Mouse (Mus musculus) embryonic stem cell, embryonic (primary cell): ENCODE measurements at regions not wholly inside any gene's neighbourhood (a gene's known extent, or its start where the extent isn't known, plus 50 kb on each side); places are given as distances from the start of the nearest gene placed in this dataset.

ENCODE experiments used
- CTCF ChIA-PET, 4 experiments: fragments of 300-600 bp in 2 of 4; fragments of 350-600 bp in 2 of 4; sonication (Branson Sonifier 250); formaldehyde crosslinking; loops; one replicate each; lab custom pipeline; 2022; ENCODE audit warnings: inconsistent platforms in 2 of 4; lab: Charles Lee
- POLR2A ChIA-PET, 4 experiments: fragments of 300-600 bp in 2 of 4; fragments of 350-600 bp in 2 of 4; sonication (Branson Sonifier 250); formaldehyde crosslinking; loops; one replicate each; lab custom pipeline; 2022; ENCODE audit warnings: antibody characterized with exemption in 4 of 4, inconsistent platforms in 1 of 4; lab: Charles Lee

DNA sequence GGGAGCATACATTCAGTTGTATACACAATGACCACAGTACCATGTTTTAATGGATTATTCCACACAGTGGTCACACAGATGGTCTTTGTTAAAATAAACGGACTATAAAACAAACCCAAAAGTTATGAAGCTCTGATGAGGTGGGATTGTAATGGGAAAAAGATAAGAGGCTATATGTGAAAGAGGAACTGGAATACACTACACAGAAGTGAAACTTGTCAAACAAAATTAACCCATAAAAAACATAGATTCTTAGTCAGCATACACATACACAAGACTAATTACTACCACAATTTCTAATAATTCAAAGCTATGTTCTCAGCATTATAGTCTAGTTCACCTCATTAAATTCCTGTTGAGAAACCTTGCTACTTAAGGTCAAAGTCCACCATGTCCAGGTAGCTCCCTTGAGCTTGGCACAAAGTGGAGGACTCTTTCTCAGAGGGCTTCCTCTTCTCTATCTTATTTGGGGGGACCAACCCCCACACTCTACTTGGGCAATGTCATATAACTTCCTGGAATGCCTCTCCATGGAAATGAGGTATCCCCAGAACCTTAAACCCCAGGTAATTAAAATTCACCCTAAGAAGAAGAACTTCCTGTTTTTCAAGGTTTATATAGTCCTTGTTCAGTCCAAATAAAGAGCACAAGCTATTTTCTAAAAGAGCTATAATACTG, 269.2 kb upstream of the Thbs1 start:
- ChIA-PET CTCF (no interaction called here), POLR2A (no interaction called here)

DNA sequence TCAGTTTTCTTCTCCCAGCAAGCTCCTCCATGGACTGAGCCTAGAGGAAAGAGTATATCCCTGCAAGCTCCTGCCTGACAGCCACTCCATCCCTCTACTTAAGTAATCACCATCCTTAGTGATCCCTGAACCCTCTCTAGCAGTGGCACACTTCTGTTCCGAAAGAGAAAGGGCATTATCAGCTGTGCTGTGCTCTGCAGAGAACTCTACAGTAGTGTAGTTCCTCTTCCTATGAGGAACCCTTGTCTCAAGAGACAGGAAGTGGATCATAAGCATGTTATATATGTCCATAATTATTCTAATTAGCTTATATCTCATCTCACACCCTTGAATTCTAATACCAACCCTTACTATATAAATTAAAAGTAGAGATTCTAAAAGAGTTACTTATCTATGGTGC, 259.2 kb upstream of the Thbs1 start:
- CTCF ChIA-PET, result no interaction called here
- POLR2A ChIA-PET, result no interaction called here

DNA sequence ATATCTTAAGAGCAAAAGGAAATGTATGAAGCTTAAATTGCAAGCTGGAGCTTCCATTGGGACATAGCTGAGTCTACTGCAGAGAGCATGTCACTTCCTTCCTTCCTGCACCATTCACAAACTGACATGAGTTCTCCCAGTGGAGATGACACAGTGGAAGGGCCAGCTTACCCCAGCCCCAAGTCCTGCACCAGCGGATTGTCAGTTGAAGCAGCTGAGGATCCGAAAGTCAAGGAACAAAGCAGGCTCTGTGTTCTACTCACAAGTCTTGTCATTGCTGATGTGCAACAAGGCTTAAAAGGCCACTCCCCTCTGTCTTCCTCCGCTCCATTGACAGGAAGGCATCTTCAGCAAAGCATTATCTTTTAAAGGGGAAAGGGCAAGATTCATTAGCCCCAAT, 249.4 kb upstream of the Thbs1 start:
- POLR2A ChIA-PET, result no interaction called here
- CTCF ChIA-PET, result interaction anchor here in 1 of 4 experiments (0.7 kb wide), 1 partner anchor 412 kb away, joined by 4 read pairs; no protein-coding TSS in a partner anchor

DNA sequence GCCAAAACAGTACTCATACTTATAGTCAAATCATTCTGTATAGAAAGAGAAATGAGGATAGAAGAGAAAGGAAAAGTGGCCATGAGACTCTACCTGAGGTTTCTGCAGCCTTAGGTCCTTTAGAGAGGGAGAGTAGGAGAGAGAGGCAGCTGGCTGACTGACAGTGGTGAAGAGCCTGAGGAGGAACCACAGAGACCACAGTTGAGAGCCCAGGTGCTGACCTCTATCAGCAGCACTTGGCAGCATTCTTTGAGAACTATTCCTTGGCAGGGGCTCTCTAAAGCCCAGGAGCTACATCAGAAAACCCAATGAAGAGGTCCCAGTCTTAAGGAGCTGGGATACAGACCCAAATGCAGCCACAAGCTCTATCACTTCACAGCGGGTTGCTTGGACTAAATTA, 246.6 kb upstream of the Thbs1 start:
- POLR2A ChIA-PET, result no interaction called here
- CTCF ChIA-PET, result no interaction called here

DNA sequence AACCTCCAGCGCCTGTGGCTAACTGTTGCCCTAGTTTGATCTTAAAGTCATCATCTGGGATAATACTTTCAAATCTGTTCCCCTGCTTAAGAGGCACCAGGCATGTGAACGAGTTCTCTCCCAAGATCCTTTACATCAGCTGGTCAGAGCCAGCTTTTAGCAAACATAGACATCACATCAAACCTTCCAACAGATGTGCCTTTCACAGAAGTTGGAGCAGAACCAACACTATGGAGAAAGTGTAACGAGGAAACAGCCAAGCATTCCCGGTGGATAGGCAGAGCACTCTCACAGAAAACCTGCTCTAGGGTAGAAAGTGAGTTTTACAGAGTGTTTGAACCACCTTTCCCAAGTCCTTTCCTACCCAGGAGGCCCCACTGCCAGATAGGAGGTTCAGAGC, 244.7 kb upstream of the Thbs1 start:
- POLR2A ChIA-PET, result no interaction called here
- CTCF ChIA-PET, result no interaction called here

DNA sequence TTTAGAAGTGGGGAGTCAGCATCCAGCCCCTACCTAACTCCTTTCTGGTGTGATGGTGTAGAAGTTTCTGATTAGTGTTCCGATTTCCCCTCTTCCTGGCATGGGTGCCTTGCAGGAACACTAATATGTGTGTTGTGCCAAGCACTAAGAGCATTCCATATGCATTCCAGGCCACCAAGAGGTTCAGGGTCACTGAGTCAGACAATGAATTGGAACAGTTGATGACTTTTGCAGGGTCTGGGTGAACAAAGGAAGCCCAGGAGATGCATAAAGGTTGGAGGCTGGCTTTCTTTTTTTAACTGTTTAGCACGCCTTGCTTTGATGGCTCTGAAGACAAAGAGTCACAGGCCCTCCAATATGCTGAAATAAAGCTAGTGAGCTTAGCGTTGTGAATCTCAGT, 244.3 kb upstream of the Thbs1 start:
- CTCF ChIA-PET, result no interaction called here

DNA sequence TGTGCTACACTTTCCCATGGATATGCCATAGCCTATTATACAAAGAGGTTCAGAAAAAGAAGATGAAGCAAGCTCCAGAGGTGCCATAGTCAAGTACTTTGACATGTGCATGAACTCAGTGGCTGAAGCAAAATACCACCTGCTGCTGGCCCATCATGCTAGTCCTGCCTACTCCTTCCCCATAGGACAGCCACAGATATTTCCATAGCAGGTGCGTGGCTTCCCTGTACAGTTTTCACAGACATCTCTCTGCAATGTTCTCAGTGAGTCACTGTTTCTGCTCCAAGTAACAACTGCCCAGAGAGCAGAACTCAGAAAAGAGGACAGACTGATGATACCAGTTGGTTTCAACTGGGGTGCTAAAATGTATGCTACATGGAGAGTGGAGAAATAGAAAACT, 242.8 kb upstream of the Thbs1 start:
- ChIA-PET CTCF (no interaction called here), POLR2A (no interaction called here)

More for the DNA sequence above, 244.3 kb upstream of the Thbs1 start:
- POLR2A ChIA-PET, result no interaction called here

DNA sequence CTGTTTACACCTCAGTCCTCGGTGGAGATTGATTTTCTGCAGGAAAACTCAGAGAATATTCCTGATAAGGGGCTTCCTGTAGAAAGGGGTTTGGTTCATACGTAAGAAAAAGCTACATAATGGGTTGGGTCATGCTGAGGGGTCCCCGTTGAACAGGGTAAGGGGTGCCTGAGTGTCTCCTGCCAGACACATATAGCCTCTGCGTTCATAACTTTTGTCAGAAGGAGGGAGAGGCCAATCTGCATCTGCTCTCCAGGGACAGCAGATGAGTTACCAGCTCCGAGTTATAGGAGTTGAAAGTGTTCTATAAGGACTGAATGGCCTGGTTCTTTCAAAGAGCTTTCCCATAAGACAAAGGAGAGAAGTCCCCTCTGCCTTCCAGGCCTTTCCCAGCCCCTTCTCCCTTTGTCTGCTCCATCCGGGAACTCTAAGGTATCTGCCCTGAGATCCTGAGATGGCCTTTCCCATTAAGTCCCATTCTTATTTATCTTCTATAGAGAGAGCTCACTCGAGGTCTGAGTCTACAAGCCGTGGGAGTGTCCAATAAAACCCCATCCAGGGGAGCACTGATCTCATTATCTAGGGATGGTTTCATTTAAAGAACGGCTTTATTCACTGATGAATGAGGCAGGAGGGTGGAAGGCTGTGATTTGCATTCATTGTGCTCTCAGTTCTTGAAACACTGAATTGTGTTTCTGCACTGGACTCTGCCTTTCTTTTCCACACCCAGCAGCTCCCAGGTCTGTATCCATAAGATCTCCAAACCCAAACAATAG, 240.0 kb upstream of the Thbs1 start:
- CTCF ChIA-PET, result no interaction called here
- POLR2A ChIA-PET, result no interaction called here

DNA sequence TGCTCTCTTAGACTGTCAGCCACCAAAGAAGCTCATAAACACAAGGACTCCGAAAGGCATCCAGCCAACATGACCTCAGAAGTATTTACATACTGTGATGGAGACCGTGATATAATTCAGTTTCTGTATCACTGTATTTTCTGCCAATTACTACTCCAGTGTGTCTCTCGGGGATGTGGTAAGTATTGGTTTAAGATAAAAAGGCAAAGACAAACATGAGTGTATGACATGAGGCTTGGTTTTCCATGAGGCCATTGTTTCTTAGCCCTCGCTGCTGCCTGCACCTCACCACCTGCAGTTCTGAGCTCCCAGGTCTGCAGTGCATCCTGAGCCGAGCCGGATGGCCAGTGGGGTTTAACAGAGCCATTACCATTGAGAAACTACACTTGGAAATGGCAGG, 233.9 kb upstream of the Thbs1 start:
- ChIA-PET CTCF (no interaction called here), POLR2A (no interaction called here)

DNA sequence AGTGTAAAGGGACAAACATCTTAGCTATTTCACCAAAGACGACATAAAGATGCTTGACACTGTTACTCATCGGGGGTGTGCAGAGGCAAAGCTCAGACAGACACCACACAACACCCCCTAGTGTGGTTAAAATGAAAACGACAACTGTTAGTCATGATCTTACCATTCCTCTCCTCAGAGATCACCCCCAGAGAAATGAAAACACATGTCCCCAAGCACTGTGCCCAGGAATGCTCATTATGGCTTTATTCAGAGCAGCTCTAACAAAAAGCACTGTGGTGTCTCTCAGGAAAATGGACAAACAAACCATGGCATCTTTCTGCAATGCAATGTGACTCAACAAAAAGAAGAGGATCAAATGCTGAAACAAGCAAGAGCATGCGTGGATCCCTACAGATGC, 229.5 kb upstream of the Thbs1 start:
- ChIA-PET CTCF (no interaction called here), POLR2A (interaction anchor here in 1 of 4 experiments (0.6 kb wide), 1 partner anchor 153 kb away, joined by 3 read pairs; no protein-coding TSS in a partner anchor)

DNA sequence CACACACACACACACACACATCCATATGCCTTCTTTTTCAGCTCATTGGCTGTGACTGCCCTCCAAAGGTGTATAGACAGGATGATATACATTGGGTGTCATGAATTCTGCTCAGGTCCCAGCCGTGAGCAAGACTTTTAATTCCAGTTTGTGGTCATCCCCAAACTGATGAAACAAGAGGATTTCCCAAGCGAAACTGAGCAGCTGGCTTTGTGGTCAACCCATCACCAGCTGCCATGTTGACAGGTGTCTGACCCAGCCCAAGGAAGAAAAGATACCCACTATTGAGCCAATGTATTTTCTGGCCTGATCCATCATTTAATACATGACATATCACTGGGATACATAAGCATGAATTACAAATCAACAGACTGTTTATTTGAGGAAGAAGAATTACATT, 228.8 kb upstream of the Thbs1 start:
- CTCF ChIA-PET, result no interaction called here
- POLR2A ChIA-PET, result no interaction called here

DNA sequence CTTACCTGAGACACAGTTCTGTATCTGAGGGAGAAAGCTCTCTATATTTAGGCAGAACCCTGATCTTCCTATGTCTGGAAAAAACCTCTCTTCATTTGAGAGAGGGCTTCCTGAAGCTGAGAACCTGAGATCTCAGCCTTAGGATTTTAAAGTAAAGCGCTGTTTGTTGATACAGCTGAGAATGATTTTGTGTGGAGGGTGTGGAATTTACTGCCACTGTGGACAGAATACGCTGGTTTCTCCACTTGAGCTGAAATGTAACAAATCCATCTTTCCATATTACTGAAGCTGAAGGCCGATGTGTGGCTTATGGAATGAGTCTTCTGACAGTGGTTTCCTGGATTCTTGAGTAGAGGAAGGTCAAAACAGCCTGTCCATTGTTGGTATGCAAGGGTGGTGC, 225.2 kb upstream of the Thbs1 start:
- ChIA-PET POLR2A (no interaction called here), CTCF (interaction anchor here in 1 of 4 experiments (1.5 kb wide), 1 partner anchor 313 kb away, joined by 3 read pairs; no protein-coding TSS in a partner anchor)

DNA sequence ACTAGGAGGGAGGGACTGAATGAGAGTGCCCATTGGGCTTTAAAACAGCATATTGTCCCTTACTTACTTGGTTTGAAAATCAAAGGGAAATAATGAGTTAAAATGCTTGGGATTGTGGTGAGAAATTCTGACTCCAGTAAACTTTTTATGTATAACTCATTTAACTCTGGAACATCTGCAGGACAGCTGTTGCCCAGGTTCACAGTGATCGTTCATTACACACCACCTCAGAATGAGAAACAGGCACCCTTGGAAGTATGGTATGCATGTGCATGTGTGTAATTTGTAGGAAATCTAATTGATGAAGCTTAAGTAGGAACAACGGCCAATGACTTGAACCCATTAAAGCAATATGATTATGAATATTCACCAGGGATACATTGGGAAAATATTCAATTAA, 210.4 kb upstream of the Thbs1 start:
- ChIA-PET POLR2A (interaction anchor here in 1 of 4 experiments (0.6 kb wide), 1 partner anchor 354 kb away, joined by 5 read pairs; no protein-coding TSS in a partner anchor), CTCF (no interaction called here)

DNA sequence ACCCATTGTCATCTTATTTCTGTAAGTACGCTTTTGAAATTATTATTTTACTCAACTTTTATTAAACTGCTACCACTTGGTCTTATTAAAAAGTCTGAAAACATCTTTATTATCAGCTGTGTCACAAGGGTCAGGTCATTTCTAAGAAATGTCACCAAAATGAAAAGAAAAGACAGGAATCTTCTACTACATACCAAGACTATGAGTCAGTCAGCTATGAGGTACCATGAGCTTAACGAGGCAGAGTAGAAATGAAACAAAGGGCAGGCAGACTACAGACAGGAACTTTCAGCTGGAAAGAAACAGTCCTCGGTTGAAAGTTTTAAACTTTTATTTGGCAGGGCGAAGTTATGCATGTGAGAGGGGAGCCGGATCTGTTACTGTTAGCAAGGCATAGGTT, 208.8 kb upstream of the Thbs1 start:
- CTCF ChIA-PET, result no interaction called here
- POLR2A ChIA-PET, result interaction anchor here in 1 of 4 experiments (0.6 kb wide), 1 partner anchor 203 kb away, joined by 3 read pairs; no protein-coding TSS in a partner anchor

DNA sequence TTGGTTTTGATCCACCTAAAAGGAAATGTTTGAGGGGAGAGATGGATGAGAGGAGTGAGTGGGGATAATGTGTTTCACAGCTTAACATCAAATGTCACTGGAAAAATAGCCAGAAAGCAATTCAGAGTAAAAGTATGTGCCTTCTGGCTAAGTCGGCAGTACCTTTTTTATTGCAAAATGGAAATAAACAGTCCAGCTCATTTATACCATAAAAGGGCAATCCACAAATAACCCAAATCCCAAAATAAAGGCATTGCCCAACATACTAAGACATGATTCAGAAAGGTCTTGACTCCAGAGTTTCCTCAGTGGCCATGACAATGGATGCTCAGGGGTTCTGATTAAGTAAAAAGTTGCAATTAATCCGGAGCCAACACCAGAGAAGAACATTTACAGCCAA, 208.0 kb upstream of the Thbs1 start:
- ChIA-PET POLR2A (no interaction called here), CTCF (no interaction called here)

DNA sequence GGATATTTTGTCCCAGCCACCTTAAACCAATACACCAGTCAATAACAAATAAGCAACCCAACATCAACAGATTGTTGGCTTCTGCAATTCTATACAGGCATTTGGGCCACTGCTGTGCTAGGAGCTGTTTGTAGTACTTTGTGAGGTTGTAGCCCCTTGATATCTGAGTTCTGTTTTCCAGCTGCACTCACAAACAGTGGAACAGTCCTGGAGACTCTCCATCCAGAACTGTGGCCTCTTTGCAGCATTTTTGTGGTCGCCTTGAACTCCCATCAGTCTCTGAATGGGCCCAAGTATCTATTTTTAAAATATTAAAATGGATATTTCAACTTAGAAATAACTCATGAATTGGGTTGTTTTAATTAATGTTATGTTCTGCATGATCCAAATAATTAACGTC, 205.2 kb upstream of the Thbs1 start:
- ChIA-PET CTCF (no interaction called here), POLR2A (no interaction called here)

DNA sequence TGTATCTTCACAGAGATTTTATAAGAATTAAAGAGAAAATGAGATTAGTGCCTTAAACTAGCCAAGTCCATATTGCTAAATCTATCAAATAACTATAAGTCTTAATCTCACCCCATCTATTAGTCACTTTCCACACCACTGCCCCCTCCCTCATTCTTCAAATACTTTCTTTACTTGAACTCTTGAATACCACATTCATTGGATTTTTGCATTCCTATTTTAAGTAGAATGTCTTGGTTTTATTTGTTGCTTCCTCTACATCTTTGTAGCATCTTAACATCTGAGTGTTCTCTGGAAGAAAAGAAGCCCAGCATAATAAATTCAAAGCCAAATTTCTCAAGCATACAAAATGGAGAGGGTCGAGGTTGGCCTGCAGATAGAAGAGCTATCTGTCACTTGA, 200.9 kb upstream of the Thbs1 start:
- ChIA-PET POLR2A (no interaction called here), CTCF (no interaction called here)

DNA sequence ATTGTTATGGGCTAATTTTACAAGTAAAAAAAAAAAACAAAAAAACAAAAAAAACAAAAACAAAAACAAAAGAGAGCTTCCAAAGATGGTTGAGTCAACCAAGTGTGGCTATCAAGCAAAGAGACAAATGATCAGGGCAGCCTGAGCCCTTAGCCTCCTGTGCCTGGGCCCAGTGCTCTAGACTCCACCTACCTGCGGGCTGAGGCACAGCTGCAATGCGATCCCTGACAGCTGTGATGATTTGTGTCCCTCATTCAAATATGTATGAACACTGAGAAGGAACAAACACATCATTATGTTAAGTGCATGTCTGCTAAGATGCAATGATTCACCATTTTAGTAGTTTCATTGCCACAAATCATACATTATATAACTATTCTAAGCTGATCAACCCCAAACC, 199.0 kb upstream of the Thbs1 start:
- ChIA-PET CTCF (interaction anchor here in 2 of 4 experiments (0.6 to 1.2 kb wide), 5 partner anchors 12 to 633 kb away, joined by 3 to 4 read pairs (median 3); no protein-coding TSS in a partner anchor), POLR2A (no interaction called here)

DNA sequence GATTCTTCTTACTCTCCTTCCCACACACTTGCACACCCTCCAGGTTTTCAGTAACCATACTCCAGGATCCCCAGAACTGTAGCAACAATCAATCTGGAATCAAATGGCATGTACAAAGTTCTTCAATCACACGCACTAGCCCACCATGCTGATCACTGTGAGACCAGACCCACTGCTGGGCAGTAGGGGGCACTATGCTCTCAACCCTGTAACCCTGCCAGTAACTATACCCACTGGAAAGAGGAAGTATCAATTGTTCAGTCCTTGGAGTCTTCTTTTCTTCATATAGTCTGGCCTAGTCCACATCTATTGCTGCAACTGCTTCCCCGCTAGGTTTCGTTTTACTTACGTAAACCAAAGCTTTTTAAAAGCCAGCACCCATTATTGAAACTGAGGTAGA, 197.8 kb upstream of the Thbs1 start:
- CTCF ChIA-PET, result no interaction called here
- POLR2A ChIA-PET, result no interaction called here

DNA sequence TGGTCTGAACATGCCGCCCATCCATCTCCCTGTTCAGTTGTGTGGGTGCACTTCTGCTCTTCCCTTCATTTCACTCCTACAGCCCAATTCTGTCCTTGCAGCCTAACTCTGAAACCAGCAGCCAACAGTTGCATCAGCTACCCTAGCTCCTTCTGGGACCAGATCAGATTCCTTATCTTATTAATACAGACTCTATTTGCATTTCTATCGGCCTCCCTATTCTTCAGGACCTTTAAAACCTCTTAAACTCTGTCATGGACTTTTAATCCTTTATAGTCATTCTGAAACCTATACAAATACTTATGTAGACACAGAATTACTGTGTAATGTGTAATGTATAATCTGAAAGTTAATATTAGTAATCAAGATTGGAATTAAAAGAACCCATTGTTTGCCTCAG, 195.9 kb upstream of the Thbs1 start:
- ChIA-PET CTCF (no interaction called here), POLR2A (no interaction called here)

DNA sequence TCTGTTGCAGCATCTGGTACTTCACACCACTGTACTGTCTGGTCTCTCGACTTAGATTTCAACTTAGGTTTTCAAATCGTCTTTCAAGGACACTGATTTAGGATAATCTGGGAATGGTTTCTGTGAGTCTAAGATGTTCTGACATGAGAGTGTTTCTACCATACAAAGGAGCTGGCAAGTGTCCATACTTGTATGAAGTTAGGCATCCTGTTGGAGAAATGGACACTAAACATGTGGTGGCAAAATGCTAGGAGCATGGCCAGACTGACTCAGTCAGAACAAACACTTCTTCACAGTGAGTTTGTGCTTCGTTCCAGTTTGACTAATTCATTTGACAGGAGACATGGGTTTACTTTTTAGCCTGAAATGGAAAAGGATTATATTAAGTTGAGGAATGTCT, 194.5 kb upstream of the Thbs1 start:
- POLR2A ChIA-PET, result no interaction called here
- CTCF ChIA-PET, result no interaction called here
